Mouse (Mus musculus) liver, embryonic 14.5 days (tissue): ENCODE results near the gene Stk16.

Source experiments
- CTCF ChIP-seq: IDR thresholded peaks from 2 replicates; pipeline ENCODE4 v1.5.1; 2016; ENCODE audit warnings: antibody characterized with exemption, low read depth, control low read depth
- EP300 ChIP-seq: IDR thresholded peaks from 2 replicates; pipeline ENCODE4 v1.6.1; 2016; ENCODE audit warnings: antibody characterized with exemption, low read depth

DNA sequence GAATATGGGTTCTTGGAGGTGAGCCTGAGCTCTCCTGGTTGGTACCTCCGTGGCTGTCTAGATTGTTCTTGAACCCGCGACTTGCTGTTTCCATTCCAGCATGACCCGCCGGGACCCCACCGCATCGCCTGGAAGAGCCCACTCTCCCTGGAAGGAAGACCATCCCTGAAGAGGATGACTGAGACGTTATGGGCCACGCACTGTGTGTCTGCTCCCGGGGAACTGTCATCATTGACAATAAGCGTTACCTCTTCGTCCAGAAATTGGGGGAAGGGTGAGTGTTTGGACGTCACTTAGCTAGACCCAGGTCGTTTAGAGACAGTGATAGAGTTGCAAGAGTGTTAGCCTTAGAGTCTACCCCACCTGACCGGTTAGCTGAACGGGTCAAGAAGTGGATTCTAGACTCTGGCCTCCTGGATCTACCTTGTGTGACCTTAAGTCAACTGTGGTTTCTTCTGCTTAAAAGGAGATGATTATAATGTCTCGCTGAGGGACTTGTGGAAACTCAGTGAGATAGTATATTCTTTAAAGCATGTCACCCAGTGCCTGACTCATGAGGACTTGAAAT, 587 bp downstream of the Stk16 start:
- TF ChIP-seq EP300 (no peak), CTCF (no peak)
